Mouse (Mus musculus): Measurements from ENCODE around the gene Qser1. TPM values are rescaled to one million over a fixed set of nuclear protein-coding genes. Genes with fewer than 3 reads are reported as not detected.

Qser1 gene
- polyA plus RNA-seq, 1 experiment from 2014 or later, result 9.3 TPM

DNA sequence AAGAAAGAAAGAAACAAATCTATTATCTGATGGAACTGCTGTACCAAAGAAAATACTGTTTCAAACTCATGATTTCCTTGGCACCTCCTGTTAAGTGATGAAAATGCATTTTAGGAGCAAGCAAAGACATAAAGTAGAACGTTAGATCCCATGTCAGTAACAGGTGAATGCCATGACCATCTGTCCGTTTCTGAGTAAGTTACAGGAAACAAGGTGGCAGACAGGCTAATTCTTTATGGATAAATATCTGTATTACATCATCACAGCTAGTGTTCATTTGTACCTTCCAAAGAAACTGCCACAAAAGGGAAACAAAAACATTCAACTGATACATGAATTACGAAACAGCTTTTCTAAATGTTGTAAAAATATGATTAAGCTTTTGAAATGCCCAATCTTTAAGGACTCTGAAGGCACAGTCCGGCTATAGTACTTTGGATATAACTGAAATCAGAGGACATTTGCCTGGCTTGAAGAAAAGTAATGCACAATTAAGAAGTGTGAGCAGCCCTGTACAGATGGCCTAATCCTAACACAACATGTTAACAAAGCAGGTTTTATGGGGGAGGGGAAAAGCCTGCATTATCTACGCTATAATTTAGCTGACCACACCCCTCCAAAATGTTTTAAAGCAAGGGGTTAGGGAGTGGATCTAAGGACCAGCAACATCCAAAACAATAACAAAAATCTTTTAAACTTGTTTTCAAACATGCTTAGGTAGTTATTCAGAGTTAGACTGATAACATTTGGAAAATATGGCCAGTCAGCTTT is 2.2 kb downstream of the Qser1 start:
- Histone ChIP-seq H3K27ac (replicated peaks) (peak overlapping the region; percentile 100), H3K9me3 (replicated peaks) (no peaks in the 10 kb centered on the region), H3K27me3 (ENCODE audit: low read depth, poor library complexity, severe bottlenecking) (no peaks in the 10 kb centered on the region), H3K4me1 (peaks cover 47% of the 10 kb centered on the region), H3K36me3 (peaks cover 14% of the 10 kb centered on the region), H3K4me3 (peak overlapping the region; percentile 98)
- 74% methylated on average over 5 of the region's 5 CpGs for WGBS
- no peak for DNase-seq (ENCODE audit: low spot score)

DNA sequence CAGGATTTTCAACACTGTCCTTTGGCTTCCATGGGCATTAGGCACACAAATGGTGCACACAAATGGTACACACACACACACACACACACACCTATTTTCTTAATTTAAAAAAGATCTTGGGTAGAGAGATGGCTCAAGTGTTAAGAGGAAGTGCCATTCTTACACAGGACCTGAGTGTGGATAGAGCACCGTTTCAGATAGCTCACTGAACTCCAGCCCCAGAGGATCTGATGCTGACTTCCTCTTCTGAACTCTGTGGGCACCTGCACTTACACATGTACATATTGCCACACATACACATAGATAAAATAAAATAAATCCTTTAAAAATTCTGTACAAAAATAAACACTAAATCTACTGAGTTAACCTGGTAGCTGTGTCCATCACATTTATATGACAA is 11.1 kb downstream of the Qser1 start:
- no peaks in the 10 kb centered on the region; the same call in 1 of the 2 replicates for H3K9me3 ChIP-seq (replicated peaks)
- no peaks in the 10 kb centered on the region for H3K27me3 ChIP-seq (ENCODE audit: low read depth, poor library complexity, severe bottlenecking)
- H3K4me3 ChIP-seq, result no peak overlapping the region
- no peaks in the 10 kb centered on the region for H3K4me1 ChIP-seq
- peaks cover 52% of the 10 kb centered on the region for H3K36me3 ChIP-seq
- no peak for DNase-seq (ENCODE audit: low spot score)
- 94% methylated on average over 1 of the region's 1 CpGs for WGBS
- no peak overlapping the region for H3K27ac ChIP-seq (replicated peaks)

DNA sequence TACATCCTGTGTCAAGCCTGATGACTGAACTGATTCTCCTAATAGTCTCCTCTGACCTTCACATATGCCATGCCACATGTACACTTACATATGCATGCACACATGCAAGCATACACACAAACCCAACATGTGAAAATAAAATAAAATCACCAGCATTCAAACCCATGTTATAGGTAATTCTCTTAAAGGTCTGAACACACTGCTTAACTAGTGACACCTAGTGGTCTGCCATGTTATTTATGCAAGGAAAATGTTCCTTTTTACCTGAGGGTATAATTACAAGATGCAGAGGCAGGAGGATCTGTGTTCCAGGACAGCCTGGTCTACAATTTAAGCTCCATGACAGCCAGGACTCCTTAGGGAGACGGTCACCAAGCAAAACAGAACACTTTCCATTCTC is 41.8 kb downstream of the Qser1 start:
- Histone ChIP-seq H3K36me3 (peaks cover 94% of the 10 kb centered on the region), H3K4me3 (no peak overlapping the region), H3K27me3 (ENCODE audit: low read depth, poor library complexity, severe bottlenecking) (no peaks in the 10 kb centered on the region), H3K4me1 (no peaks in the 10 kb centered on the region), H3K27ac (replicated peaks) (no peak overlapping the region), H3K9me3 (replicated peaks) (no peaks in the 10 kb centered on the region)
- no peak for DNase-seq (ENCODE audit: low spot score)
- WGBS, result 89% methylated on average over 1 of the region's 1 CpGs

DNA sequence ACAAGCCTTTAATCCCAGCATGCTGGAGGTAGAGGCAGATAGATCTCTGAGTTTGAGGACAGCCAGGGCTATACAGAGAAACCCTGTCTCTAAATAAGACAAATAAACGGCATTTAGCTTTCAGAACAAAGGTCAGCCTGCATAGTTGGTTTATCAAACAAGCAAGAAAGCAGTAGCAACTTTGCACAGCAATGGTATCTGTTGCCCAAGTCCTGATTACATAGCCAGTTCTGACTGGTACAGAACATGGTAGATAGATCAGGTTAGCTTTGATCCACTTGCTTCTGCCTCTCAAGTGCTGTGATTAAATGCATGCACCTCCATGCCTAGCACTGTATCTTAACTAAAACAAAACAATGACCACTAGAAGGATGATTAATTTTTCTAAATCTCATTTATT is 47.9 kb downstream of the Qser1 start:
- WGBS, result 94% methylated on average over 1 of the region's 1 CpGs

DNA sequence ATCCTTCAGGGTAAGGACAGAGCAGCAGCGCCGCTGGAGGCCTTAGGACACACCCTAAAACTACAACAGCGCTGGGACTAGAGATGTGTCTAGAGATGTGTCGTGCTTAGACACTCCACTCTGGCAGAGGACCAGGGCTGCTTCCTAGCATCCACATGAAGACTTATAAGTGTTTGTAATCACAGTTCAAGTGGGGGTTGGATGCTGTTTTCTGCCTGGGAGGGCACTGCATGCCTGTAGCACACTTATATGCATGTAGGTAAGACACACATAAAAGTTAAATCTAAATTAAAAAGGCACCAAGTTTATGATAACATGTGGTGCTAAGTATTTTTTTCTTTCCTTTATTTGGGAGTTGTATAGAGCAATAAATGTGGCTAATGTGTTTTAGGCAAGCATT is 52.5 kb downstream of the Qser1 start:
- DNase-seq (ENCODE audit: low spot score), result no peak
- 94% methylated on average over 4 of the region's 4 CpGs for WGBS
- Histone ChIP-seq H3K9me3 (replicated peaks) (no peaks in the 10 kb centered on the region), H3K36me3 (peaks cover 96% of the 10 kb centered on the region), H3K27me3 (ENCODE audit: low read depth, poor library complexity, severe bottlenecking) (no peaks in the 10 kb centered on the region), H3K4me3 (no peak overlapping the region), H3K4me1 (no peaks in the 10 kb centered on the region), H3K27ac (replicated peaks) (no peak overlapping the region)

More for the DNA sequence above, 47.9 kb downstream of the Qser1 start:
- Histone ChIP-seq H3K4me1 (no peaks in the 10 kb centered on the region), H3K4me3 (no peak overlapping the region), H3K36me3 (peaks cover 97% of the 10 kb centered on the region), H3K27me3 (ENCODE audit: low read depth, poor library complexity, severe bottlenecking) (no peaks in the 10 kb centered on the region), H3K9me3 (replicated peaks) (no peaks in the 10 kb centered on the region), H3K27ac (replicated peaks) (no peak overlapping the region)
- DNase-seq (ENCODE audit: low spot score), result no peak

DNA sequence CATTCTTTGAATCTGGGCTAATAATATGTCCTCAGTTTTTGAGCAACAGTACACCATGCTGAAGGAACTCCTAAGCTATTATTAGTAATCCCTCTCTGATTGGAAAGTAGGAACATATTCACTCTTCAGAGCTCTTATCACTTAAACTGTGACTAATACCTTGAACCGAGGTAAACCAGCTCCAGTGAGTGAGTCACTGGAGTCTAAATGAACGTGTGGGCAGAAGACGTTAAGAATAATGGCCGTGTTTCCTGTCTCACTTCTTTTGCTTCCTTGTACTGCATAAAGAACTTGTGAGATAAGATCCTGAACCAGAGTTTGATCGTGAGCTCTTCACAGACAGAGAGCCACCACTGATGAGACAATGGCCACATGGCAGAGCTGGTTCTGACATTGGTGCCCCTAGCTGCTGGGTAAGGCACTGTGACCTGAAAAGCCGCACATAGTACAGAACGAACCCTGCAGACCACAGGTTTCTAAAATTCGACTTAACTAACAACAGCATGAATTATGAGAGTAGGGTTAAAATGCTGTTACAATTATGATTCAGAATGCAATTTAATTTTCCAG is 53.3 kb downstream of the Qser1 start:
- H3K4me1 ChIP-seq, result no peaks in the 10 kb centered on the region
- WGBS, result 92% methylated on average over 8 of the region's 8 CpGs
- H3K4me3 ChIP-seq, result no peak overlapping the region
- peaks cover 94% of the 10 kb centered on the region for H3K36me3 ChIP-seq
- H3K27me3 ChIP-seq (ENCODE audit: low read depth, poor library complexity, severe bottlenecking), result no peaks in the 10 kb centered on the region
- H3K27ac ChIP-seq (replicated peaks), result no peak overlapping the region
- H3K9me3 ChIP-seq (replicated peaks), result no peaks in the 10 kb centered on the region
- no peak for DNase-seq (ENCODE audit: low spot score)

DNA sequence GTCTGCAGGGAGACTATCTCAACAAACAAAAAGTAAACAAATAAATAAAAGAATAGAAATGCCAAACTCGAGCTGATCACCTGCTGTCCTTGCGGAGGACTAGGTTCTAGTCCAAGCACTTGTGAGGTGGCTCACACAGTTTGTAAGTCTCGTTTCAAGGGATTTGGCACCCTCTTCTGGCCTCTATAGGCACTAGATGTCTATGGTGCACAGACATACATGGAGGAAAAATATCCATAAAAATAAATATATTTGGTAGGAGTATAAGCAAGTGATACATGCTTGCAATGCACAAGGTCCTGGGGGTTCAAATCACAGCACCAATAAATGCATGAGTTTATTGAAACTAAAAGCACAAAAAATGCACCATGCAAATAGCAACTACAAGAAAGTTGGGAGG is 65.9 kb downstream of the Qser1 start:
- 70% methylated on average over 3 of the region's 3 CpGs for WGBS
- DNase-seq (ENCODE audit: low spot score), result no peak
- H3K4me1 ChIP-seq, result no peaks in the 10 kb centered on the region
- H3K27me3 ChIP-seq (ENCODE audit: low read depth, poor library complexity, severe bottlenecking), result no peaks in the 10 kb centered on the region
- H3K27ac ChIP-seq (replicated peaks), result no peak overlapping the region
- no peaks in the 10 kb centered on the region for H3K9me3 ChIP-seq (replicated peaks)
- H3K4me3 ChIP-seq, result no peak overlapping the region
- H3K36me3 ChIP-seq, result peaks cover 6% of the 10 kb centered on the region

DNA sequence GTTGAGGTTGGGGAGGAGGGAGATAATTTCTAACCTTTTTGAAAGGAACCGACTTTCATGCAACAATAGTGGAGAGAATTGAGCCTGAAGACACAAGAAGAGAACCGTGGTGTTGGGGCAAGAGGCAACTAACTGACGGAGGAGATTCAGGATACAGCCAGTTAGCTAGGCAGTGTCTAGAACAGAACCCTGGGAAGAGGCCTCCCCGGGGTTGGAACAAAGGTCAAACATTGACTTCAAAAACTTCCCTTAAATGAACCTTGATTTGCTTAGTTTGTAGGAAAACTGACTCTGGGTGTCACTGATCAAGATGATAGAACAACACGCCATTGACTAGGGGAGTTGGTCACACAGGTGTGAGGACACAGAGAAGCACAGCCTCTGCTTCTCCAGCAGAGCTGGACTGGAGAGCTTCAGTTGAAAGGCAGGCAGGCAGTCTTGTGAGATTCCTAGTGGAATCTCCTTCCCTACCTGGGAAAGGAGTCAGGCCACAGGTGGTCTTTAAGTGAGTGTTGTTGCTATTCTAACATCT is 67.8 kb downstream of the Qser1 start:
- H3K4me3 ChIP-seq, result no peak overlapping the region
- WGBS, result 81% methylated on average over 5 of the region's 5 CpGs
- DNase-seq (ENCODE audit: low spot score), result no peak
- peaks cover 6% of the 10 kb centered on the region for H3K36me3 ChIP-seq
- no peaks in the 10 kb centered on the region for H3K9me3 ChIP-seq (replicated peaks)
- no peak overlapping the region for H3K27ac ChIP-seq (replicated peaks)
- peaks cover 6% of the 10 kb centered on the region for H3K27me3 ChIP-seq (ENCODE audit: low read depth, poor library complexity, severe bottlenecking)
- H3K4me1 ChIP-seq, result no peaks in the 10 kb centered on the region

DNA sequence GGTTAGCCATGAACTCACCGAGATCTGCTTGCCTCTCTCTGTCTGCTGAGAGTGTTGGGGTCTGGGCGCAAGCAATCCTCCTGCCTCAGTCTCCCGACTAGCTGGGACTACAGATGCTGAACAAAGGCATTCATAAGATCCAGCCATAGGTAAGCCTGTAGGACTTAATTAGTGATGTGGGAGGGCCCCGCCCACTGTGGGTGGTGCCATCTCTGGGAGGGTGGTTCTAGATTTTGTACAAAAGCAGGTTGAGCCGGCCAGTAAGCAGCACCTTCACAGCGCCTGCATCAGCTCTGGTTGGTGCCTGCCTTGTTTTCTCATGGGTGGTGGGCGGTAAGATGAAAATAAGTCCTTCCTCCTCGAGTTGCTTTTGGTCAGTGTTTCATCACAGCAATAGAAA is 70.3 kb downstream of the Qser1 start:
- no peaks in the 10 kb centered on the region for H3K36me3 ChIP-seq
- peaks cover 18% of the 10 kb centered on the region for H3K4me1 ChIP-seq
- WGBS, result 60% methylated on average over 8 of the region's 8 CpGs
- no peaks in the 10 kb centered on the region for H3K9me3 ChIP-seq (replicated peaks)
- peaks cover 30% of the 10 kb centered on the region for H3K27me3 ChIP-seq (ENCODE audit: low read depth, poor library complexity, severe bottlenecking)
- DNase-seq (ENCODE audit: low spot score), result no peak
- H3K27ac ChIP-seq (replicated peaks), result no peak overlapping the region
- no peak overlapping the region for H3K4me3 ChIP-seq

DNA sequence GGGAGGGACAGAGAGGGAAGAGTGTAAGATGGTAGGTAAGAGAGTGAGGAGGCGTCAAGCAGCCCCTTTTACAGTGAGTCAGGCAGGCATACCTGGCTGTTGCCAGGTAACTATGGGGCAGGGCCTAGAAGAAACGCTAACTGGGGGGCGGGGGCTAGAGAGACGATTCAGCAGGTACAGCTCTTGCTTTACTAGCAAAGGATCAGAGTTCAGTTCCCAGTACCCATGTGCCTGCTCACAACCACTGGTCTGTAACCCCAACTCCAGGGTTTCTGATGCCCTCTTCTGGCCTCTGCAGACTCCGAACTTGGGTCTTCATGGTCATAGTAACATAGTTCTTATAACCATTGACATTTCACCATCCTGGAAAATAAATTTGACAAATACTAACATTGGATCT is 72.6 kb downstream of the Qser1 start:
- 42% methylated on average over 5 of the region's 5 CpGs for WGBS
- Histone ChIP-seq H3K4me3 (no peak overlapping the region), H3K27me3 (ENCODE audit: low read depth, poor library complexity, severe bottlenecking) (peaks cover 46% of the 10 kb centered on the region), H3K36me3 (no peaks in the 10 kb centered on the region), H3K27ac (replicated peaks) (no peak overlapping the region), H3K4me1 (peaks cover 24% of the 10 kb centered on the region), H3K9me3 (replicated peaks) (no peaks in the 10 kb centered on the region)
- DNase-seq (ENCODE audit: low spot score), result no peak

DNA sequence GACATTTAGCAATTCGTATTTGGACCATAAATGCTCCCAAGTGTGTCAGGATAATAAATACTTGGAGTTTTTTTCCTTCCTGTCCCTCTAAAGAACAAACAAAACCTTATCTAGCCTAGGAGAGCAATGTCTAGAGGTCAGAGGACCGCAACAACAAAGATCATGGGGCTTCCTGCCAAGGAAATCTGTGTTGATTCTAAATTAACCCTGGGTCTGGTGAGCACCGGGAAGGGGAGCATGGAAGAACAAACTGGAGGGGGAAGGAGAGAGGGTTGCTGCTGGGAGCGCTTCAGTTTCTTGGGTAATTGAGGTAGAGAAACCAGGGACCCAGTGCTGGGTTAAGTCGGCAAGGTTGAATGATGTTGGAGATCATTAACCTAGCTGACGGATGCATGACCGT is 73.4 kb downstream of the Qser1 start:
- H3K4me3 ChIP-seq, result peak overlapping the region; percentile 78
- H3K9me3 ChIP-seq (replicated peaks), result no peaks in the 10 kb centered on the region
- no peak overlapping the region; the same call in 1 of the 2 replicates for H3K27ac ChIP-seq (replicated peaks)
- H3K4me1 ChIP-seq, result peaks cover 24% of the 10 kb centered on the region
- no peaks in the 10 kb centered on the region for H3K36me3 ChIP-seq
- 21% methylated on average over 7 of the region's 7 CpGs for WGBS
- H3K27me3 ChIP-seq (ENCODE audit: low read depth, poor library complexity, severe bottlenecking), result peaks cover 46% of the 10 kb centered on the region
- no peak for DNase-seq (ENCODE audit: low spot score)

DNA sequence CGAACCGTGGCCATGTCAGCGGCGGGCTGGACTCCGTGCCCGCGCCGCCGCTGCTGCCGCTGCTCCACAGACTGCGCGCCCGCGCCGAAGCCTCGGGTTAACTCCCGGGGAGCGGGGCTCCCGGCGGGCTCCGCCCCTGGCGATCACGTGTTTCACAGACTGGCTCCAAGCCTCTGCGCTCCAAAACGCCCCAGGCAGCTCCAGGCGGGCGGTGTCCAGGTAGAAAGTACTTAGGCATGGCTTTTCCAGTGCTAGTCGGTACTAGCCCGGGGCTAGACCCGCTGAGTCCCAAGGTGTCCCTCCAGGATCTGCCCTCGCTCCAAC is 73.9 kb downstream of the Qser1 start, which contains the start of gene Depdc7:
Gene Depdc7 (minus strand): TSS at position 138 of the 324 bp plus-strand sequence.
- Histone ChIP-seq H3K9me3 (replicated peaks) (no peaks in the 10 kb centered on the region), H3K27me3 (ENCODE audit: low read depth, poor library complexity, severe bottlenecking) (peaks cover 46% of the 10 kb centered on the region), H3K4me3 (peak within 1 kb of the TSS; percentile 78), H3K27ac (replicated peaks) (peak within 1 kb of the TSS; percentile 83), H3K4me1 (peaks cover 24% of the 10 kb centered on the region), H3K36me3 (no peaks in the 10 kb centered on the region)
- peak; percentile 86 for DNase-seq (ENCODE audit: low spot score)
- 0% methylated on average over 31 of the region's 31 CpGs for WGBS

Measured in midbrain, embryonic 10.5 days (tissue).